Mouse (Mus musculus) kidney, adult 2 months (tissue): ENCODE results near the gene Nat8f6. TPM values are rescaled to one million over a fixed set of nuclear protein-coding genes. Genes with fewer than 3 reads are reported as not detected.
"Not testable (repeated sequence)": the region's sequence is repeated elsewhere in the genome, so short reads cannot be mapped to it uniquely, and the experiment has no call there.

ENCODE experiments used
- DNase-seq: peaks from one replicate; pipeline ENCODE4 v3.0.0; 2021
- H3K27ac ChIP-seq: fragments of 200-500 bp; 2 replicates; pipeline ENCODE4 v1.5.1; 2012; ENCODE audit warnings: low read depth, low read length, control low read depth, inconsistent platforms; ENCODE audit not compliant: insufficient read depth
- H3K27me3 ChIP-seq: fragments of 200-500 bp; replicated peaks from 2 replicates; pipeline ENCODE4 v1.6.1; 2012; ENCODE audit warnings: mild to moderate bottlenecking, moderate library complexity, low read length, inconsistent platforms; ENCODE audit not compliant: control insufficient read depth, insufficient read depth
- H3K36me3 ChIP-seq: fragments of 200-500 bp; 2 replicates; pipeline ENCODE4 v1.6.1; 2012; ENCODE audit warnings: mild to moderate bottlenecking, moderate library complexity, low read length, inconsistent platforms; ENCODE audit not compliant: control insufficient read depth, insufficient read depth
- H3K4me1 ChIP-seq: fragments of 200-500 bp; 2 replicates; pipeline ENCODE4 v1.6.1; 2011; ENCODE audit warnings: low read length; ENCODE audit not compliant: control insufficient read depth, insufficient read depth
- H3K4me3 ChIP-seq: fragments of 200-500 bp; 2 replicates; pipeline ENCODE4 v1.5.1; 2011; ENCODE audit warnings: mild to moderate bottlenecking, low read depth, low read length, control low read depth; ENCODE audit not compliant: insufficient read depth
- CTCF ChIP-seq: fragments of 200-500 bp; conservative IDR thresholded peaks from 2 replicates; pipeline ENCODE4 v1.5.1; 2011; ENCODE audit warnings: low read depth, mild to moderate bottlenecking, control low read depth, low read length, moderate library complexity, mixed read lengths; ENCODE audit not compliant: insufficient read depth, insufficient read length
- POLR2A ChIP-seq: fragments of 200-500 bp; IDR thresholded peaks from one replicate; pipeline ENCODE4 v1.6.1; 2011; ENCODE audit warnings: low read depth, low read length, control low read depth
- WGBS: fragments of 180-500 bp; shearing (Covaris S2); methylation state at CpG from one replicate; pipeline ENCODE4 v1.1.7; 2018; 5-methylcytosine and 5-hydroxymethylcytosine counted together
- polyA plus RNA-seq: library from polyadenylated mRNA; depleted of rRNA; stranded (reverse); fragments of >200 nt; gene quantifications from 2 replicates; pipeline ENCODE4 v1.2.3, GENCODE M21; 2012; rRNA removed

Nat8f6 gene
- 214 and 260 TPM in 2 replicates for polyA plus RNA-seq

- H3K36me3 ChIP-seq: no peaks in the 10 kb centered on the region
- no peaks in the 10 kb centered on the region for H3K27me3 ChIP-seq
- H3K27ac ChIP-seq: peak within 1 kb of the TSS; percentile 94
- TF ChIP-seq CTCF (no peak), POLR2A (no peak)
- H3K4me1 ChIP-seq: peaks cover 20% of the 10 kb centered on the region
- peak within 1 kb of the TSS; percentile 41 for H3K4me3 ChIP-seq
- 69% methylated on average over 5 of the region's 5 CpGs for WGBS
- peak; percentile 81 for DNase-seq
These were observed at the start of gene Nat8f6, which contains the start of gene Nat8f5 for GRCm38 (mm10) chr6:85820837-85821236. TSS of gene Nat8f6 (minus strand) at chr6:85820954. TSS of gene Nat8f5 (minus strand) at chr6:85820972.

DNA sequence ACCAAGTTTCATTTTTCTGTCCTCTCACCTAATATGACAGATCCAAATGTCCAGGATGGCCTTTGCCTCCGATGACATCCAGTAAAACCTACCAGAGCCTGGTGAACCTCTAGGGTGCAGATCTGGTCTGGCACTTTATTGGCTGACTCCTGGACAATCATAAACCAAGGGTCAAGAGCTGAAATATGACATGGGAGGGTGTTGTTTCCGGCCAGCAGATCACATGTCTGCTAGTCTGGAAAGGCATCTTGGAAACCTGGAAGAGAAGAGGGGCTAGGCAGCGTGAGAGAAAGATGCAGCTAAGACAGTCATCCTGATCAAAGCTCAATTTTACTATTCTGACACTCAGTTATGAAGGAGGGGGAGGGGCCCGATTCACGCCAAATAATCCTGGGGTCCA is 48.3 kb upstream of the Nat8f6 start, which contains the start of gene Nat8f2:
Gene Nat8f2 (minus strand): TSS at position 153 of the 400 bp plus-strand sequence.
- H3K27ac ChIP-seq: peak within 1 kb of the TSS; percentile 97
- DNase-seq: peak; percentile 91
- 17% methylated on average over 5 of the region's 5 CpGs for WGBS

DNA sequence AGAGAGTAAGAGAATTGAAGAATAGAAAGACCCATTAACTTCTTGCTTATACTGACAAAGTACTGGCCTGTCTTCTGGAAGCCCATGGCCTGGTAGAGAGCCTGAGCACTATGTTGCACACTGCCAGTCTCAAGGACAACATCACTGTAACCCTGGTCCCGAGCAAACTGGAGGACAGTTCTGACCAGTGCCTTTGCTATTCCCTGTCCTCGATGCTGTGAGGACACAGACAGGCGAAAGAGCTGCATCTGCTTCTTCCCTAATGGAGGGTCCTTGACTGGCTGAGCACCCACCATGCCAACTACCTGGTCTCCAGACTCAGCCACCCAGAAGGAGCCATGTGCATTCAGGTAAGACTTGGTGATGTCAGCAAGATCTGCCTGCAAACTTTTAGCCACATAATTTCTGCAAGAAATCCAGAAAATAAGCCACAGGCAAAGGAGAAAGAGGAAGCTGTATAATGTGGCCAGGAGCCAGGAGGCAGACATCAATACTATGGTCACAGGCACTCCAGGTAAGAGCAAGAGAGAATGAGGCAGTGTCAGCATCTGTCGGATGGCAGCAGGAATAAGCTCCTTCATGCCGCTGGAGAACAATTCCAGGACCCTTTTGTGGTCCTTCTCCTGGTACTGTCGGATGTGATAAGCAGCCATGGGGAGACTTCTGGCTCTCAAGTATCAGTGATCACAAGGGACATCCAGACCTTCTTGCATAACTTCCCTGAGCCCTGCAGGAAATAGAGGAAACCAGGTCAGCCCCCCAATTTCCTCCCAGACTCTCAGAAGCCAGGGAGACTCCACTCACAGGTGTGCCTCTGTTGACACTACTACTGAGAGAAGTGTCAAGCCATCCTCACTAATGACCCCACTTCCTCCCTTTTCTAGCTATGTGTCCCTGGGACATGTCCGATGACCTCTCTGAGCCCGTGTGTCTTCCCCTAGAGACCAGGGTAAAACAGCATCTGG is 47.3 kb upstream of the Nat8f6 start:
- Histone ChIP-seq H3K27me3 (no peaks in the 10 kb centered on the region), H3K4me3 (peak overlapping the region; percentile 24), H3K4me1 (peaks cover 20% of the 10 kb centered on the region), H3K27ac (peak overlapping the region; percentile 97), H3K36me3 (no peaks in the 10 kb centered on the region)
- TF ChIP-seq CTCF: no peak
- TF ChIP-seq POLR2A: no peak
- 66% methylated on average over 8 of the region's 8 CpGs for WGBS
- DNase-seq: peak; percentile 53

More for the DNA sequence above, 48.3 kb upstream of the Nat8f6 start, which contains the start of gene Nat8f2:
- Histone ChIP-seq H3K4me3 (peak within 1 kb of the TSS; percentile 24), H3K4me1 (peaks cover 20% of the 10 kb centered on the region)
- H3K27me3 ChIP-seq, H3K36me3 ChIP-seq: not testable (repeated sequence)

DNA sequence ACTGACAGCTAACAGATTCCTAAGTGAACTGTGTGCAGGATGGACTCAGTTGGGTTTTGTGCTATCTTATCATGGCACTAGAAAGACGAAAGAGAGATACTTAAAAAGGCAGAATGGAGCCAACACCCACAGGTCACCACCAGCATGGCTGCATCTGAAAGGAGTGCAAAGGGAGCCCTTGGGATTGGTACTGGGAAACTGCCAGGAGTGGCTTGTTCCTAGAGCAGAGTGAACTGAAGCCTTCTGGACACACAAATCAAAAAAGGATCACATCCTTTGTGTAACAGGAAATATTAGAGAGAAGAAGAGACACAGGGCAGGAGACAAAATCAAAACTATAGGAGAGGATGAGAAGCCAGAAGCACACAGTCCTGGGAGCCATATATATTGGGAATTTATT is 46.2 kb upstream of the Nat8f6 start:
- H3K36me3 ChIP-seq, H3K27ac ChIP-seq, H3K4me3 ChIP-seq, H3K27me3 ChIP-seq, DNase-seq: not testable (repeated sequence)
- 90% methylated on average over 1 of the region's 1 CpGs for WGBS
- H3K4me1 ChIP-seq: peaks cover 23% of the 10 kb centered on the region

DNA sequence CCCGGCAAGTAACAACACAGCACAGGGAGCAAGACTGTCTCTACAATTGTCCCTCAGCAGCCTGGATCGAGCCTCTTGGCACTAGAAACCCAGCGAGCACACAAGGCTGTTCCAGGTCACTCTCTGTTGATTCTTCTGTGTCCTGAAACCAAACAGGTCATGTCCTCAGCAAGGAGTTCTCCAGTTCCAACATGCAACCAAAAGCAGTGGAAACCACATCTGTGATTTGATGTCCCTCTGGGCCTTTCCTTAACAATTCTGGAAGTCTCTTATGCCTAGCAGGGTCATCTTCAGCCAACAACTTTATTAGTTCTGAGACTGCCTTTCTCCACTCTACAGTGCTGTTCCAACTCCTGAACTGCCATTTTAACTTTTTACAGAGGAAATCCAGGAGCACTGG is 45.4 kb upstream of the Nat8f6 start:
- not testable (repeated sequence) for H3K36me3 ChIP-seq, DNase-seq, H3K4me3 ChIP-seq, H3K27ac ChIP-seq, H3K27me3 ChIP-seq
- 64% methylated on average over 3 of the region's 3 CpGs for WGBS
- peaks cover 23% of the 10 kb centered on the region for H3K4me1 ChIP-seq

GRCm38 (mm10) chr6:85864900-85865639 is 44.3 kb upstream of the Nat8f6 start:
- peaks cover 23% of the 10 kb centered on the region for H3K4me1 ChIP-seq
- H3K27ac ChIP-seq, H3K4me3 ChIP-seq, H3K36me3 ChIP-seq, H3K27me3 ChIP-seq: not testable (repeated sequence)
- peak; percentile 87 for DNase-seq
- 66% methylated on average over 6 of the region's 7 CpGs for WGBS

DNA sequence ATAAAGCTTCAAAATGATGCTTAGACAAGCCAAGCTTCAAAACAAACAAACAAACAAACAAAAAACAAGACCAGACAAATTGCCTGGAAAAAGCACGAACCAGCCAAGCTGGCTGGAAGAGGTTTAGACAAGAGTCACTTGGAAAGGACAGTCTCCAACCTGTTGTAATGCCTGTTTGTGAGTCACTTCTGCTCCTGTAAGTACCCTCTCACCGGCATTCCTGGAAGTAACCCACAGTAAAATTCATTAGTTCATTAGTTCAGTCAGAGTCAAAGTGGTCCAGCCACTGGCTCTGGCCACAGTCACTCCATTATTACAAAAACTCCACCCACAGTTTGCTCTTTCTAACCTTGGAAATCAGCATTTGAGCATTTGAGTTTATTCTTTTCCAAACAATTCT is 43.1 kb upstream of the Nat8f6 start:
- H3K36me3 ChIP-seq: no peaks in the 10 kb centered on the region
- TF ChIP-seq CTCF: no peak
- TF ChIP-seq POLR2A: no peak
- no peak overlapping the region for H3K27ac ChIP-seq
- no peaks in the 10 kb centered on the region for H3K27me3 ChIP-seq
- DNase-seq: no peak
- peaks cover 18% of the 10 kb centered on the region for H3K4me1 ChIP-seq
- H3K4me3 ChIP-seq: no peak overlapping the region
- 83% methylated on average over 2 of the region's 2 CpGs for WGBS
